Mouse (Mus musculus) kidney, postnatal 0 days (tissue): ENCODE measurements around the gene Cdh3. TPM values are rescaled to one million over a fixed set of nuclear protein-coding genes. Genes with fewer than 3 reads are reported as not detected.
A peak's percentile ranks its signal among the peaks of the same experiment; 100 is the strongest.

Experiments used
- ATAC-seq: fragments of 200-750 bp; cut with Nextera tagmentation; replicated peaks from 2 replicates; pipeline ENCODE4 v1.8.0; 2017; ENCODE audit warnings: low read depth, moderate number of reproducible peaks, moderate TSS enrichment, moderate library complexity; ENCODE audit not compliant: low FRiP score
- DNase-seq: peaks from one replicate; pipeline ENCODE4 v3.0.0-alpha.2; 2016; ENCODE audit warnings: low spot score
- H3K27ac ChIP-seq: fragments of 300-500 bp; sonication (generic); 2 replicates; pipeline ENCODE4 v1.5.1; 2014; ENCODE audit warnings: mild to moderate bottlenecking
- H3K27me3 ChIP-seq: fragments of 300-500 bp; sonication (generic); 2 replicates; pipeline ENCODE4 v1.6.1; 2014; ENCODE audit warnings: low read length, mixed read lengths; ENCODE audit not compliant: insufficient read depth
- H3K36me3 ChIP-seq: fragments of 300-500 bp; sonication (generic); 2 replicates; pipeline ENCODE4 v1.6.1; 2014; ENCODE audit warnings: low read length, mixed read lengths; ENCODE audit not compliant: insufficient read depth
- H3K4me1 ChIP-seq: fragments of 300-500 bp; sonication (generic); replicated peaks from 2 replicates; pipeline ENCODE4 v1.6.1; 2014; ENCODE audit warnings: antibody characterized with exemption, low read length, mixed read lengths; ENCODE audit not compliant: insufficient read depth
- H3K4me2 ChIP-seq: fragments of 300-500 bp; sonication (generic); 2 replicates; pipeline ENCODE4 v1.6.1; 2014; ENCODE audit warnings: mild to moderate bottlenecking, low read length, moderate library complexity, mixed read lengths
- H3K4me3 ChIP-seq: fragments of 300-500 bp; sonication (generic); replicated peaks from 2 replicates; pipeline ENCODE4 v1.5.1; 2014; ENCODE audit warnings: low read depth, low read length
- H3K9ac ChIP-seq: fragments of 300-500 bp; sonication (generic); 2 replicates; pipeline ENCODE4 v1.6.1; 2014; ENCODE audit warnings: low read depth, low read length
- H3K9me3 ChIP-seq: fragments of 300-500 bp; sonication (generic); replicated peaks from 2 replicates; pipeline ENCODE4 v1.6.1; 2016; ENCODE audit warnings: low read length, inconsistent platforms, mixed read lengths
- CTCF ChIP-seq: IDR thresholded peaks from 2 replicates; pipeline ENCODE4 v1.5.1; 2016; ENCODE audit warnings: antibody characterized with exemption, low read depth, mild to moderate bottlenecking, moderate library complexity
- WGBS: fragments of 180-500 bp; shearing (Covaris S2); extraction: QIAGEN DNeasy Blood & Tissue Kit; methylation state at CpG from one replicate; pipeline ENCODE4 v1.1.7; 2014; 5-methylcytosine and 5-hydroxymethylcytosine counted together
- polyA plus RNA-seq: library from polyadenylated mRNA; unstranded; fragments of >200 nt; fragmentation: Nextera tagmentation; extraction: Ambion mirVana; gene quantifications from 2 replicates; pipeline ENCODE4 v1.2.1, GENCODE M21; 2015

Gene Cdh3
- polyA plus RNA-seq, 1 experiment from 2014 or later, result 20.9 TPM

DNA sequence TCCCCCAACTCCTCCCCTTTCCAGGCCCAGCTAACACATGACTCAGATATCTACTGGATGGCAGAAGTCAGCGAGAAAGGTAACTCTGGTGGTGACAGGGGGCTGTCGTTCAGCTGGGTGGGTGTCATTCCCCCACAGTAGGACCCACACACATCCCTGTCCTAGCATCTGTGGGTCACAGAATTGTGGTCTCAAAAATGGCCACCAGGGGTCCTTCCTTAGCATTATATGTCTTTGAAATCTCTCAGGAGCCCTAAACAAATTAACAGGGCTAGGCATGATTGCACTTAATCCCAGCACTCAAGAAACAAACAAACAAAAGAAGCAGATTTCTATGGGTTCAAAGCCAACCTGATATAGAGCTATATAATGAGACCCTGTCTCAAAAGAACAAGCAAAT is 34.5 kb downstream of the Cdh3 start:
- WGBS, result 80% methylated on average over 2 of the region's 2 CpGs
- H3K36me3 ChIP-seq, result peaks cover 14% of the 10 kb centered on the region; the same call in 1 of the 2 replicates
- no peaks in the 10 kb centered on the region for H3K9me3 ChIP-seq
- TF ChIP-seq CTCF, result peak; percentile 47
- no peak overlapping the region for H3K9ac ChIP-seq
- DNase-seq (no peak), ATAC-seq (no peak)
- H3K27me3 ChIP-seq, result no peaks in the 10 kb centered on the region
- no peak overlapping the region for H3K27ac ChIP-seq
- no peak overlapping the region for H3K4me2 ChIP-seq
- no peaks in the 10 kb centered on the region for H3K4me1 ChIP-seq
- H3K4me3 ChIP-seq, result no peak overlapping the region

DNA sequence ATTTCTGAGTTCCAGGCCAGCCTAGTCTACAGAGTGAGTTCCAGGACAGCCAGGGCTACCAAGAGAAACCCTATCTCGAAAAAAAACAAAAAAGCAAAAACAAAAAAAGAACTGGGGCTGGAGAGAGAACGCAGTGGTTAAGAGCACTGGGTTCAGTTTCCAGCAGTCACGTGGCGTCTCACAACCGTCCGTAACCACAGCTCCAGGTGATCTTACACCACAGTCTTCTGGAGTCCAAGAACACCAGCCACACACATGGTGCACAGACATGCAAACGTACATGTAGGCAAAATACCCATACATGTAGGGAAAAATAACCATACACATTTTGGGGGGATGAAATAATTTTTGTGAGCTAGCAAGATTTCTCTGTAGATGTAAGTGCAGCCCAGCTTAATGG is 36.1 kb downstream of the Cdh3 start:
- Histone ChIP-seq H3K4me3 (no peak overlapping the region), H3K9ac (no peak overlapping the region), H3K27ac (no peak overlapping the region), H3K4me1 (no peaks in the 10 kb centered on the region), H3K4me2 (no peak overlapping the region), H3K27me3 (no peaks in the 10 kb centered on the region), H3K36me3 (peaks cover 14% of the 10 kb centered on the region; the same call in 1 of the 2 replicates), H3K9me3 (no peaks in the 10 kb centered on the region)
- WGBS, result 82% methylated on average over 7 of the region's 7 CpGs
- no peak for TF ChIP-seq CTCF
- DNase-seq, result no peak
- ATAC-seq, result no peak

GRCm38 (mm10) chr8:106548366-106548936 is 37.8 kb downstream of the Cdh3 start:
- H3K36me3 ChIP-seq, result peaks cover 14% of the 10 kb centered on the region; the same call in 1 of the 2 replicates
- H3K9me3 ChIP-seq, result no peaks in the 10 kb centered on the region
- no peaks in the 10 kb centered on the region for H3K27me3 ChIP-seq
- no peak overlapping the region for H3K4me2 ChIP-seq
- H3K9ac ChIP-seq, result no peak overlapping the region
- 71% methylated on average over 10 of the region's 10 CpGs for WGBS
- H3K4me1 ChIP-seq, result no peaks in the 10 kb centered on the region
- H3K27ac ChIP-seq, result no peak overlapping the region
- no peak for DNase-seq
- no peak for ATAC-seq
- no peak overlapping the region for H3K4me3 ChIP-seq
- no peak for TF ChIP-seq CTCF

DNA sequence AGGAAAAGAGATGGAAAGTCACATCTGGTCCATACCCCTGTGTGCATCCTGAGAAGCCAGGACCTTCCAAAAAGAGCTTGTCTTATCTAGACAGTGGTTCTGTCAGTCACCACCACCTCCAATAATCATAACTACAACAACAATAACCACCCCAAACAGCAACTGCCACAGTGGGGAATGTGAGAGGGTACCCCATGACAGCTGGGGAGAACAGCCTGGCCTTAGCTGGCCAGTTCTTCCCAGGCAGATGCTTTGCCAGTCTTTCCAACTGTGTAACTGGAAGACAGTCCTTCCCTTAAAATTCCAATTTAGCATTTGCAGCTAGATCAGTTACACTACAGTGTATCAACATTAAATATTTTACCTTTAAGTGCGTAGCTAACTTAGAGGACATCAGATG is 40.2 kb downstream of the Cdh3 start:
- Histone ChIP-seq H3K4me2 (no peak overlapping the region), H3K9ac (no peak overlapping the region), H3K9me3 (no peaks in the 10 kb centered on the region), H3K27me3 (no peaks in the 10 kb centered on the region), H3K27ac (no peak overlapping the region), H3K36me3 (0 out of 2 replicates have a peak, but pooled peaks cover 7% of the 10 kb centered on the region), H3K4me1 (no peaks in the 10 kb centered on the region), H3K4me3 (no peak overlapping the region)
- 97% methylated on average over 1 of the region's 1 CpGs for WGBS
- DNase-seq, result no peak
- no peak for ATAC-seq
- no peak for TF ChIP-seq CTCF

DNA sequence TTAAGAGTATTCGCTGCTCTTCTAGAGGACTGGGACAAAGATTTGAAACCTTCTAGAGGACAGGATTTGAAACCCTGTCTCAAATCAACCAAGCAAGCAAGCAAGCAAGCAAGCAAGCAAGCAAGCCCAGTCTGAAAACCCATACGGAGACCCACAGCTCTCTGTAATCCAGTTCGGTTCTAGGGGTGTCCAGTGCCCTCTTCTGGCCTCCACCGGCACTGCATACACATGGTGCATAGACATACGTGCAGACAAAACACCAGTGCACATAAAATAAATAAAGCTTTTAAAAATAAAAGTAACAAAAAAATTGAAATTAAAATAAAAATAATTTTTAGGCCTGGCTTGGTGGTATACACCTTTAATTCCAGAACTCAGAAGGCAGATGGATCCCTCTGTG is 43.3 kb downstream of the Cdh3 start:
- Histone ChIP-seq H3K27me3 (no peaks in the 10 kb centered on the region), H3K4me2 (no peak overlapping the region), H3K9ac (no peak overlapping the region), H3K9me3 (no peaks in the 10 kb centered on the region), H3K36me3 (0 out of 2 replicates have a peak, but pooled peaks cover 5% of the 10 kb centered on the region), H3K4me1 (no peaks in the 10 kb centered on the region), H3K4me3 (no peak overlapping the region), H3K27ac (no peak overlapping the region)
- WGBS, result 97% methylated on average over 5 of the region's 5 CpGs
- TF ChIP-seq CTCF, result peak; percentile 33; the same call in 1 of the 2 replicates
- no peak for ATAC-seq
- DNase-seq, result no peak

- Histone ChIP-seq H3K4me1 (no peaks in the 10 kb centered on the region), H3K9me3 (no peaks in the 10 kb centered on the region), H3K4me2 (no peak overlapping the region), H3K4me3 (no peak overlapping the region), H3K9ac (no peak overlapping the region), H3K36me3 (0 out of 2 replicates have a peak, but pooled peaks cover 5% of the 10 kb centered on the region), H3K27me3 (no peaks in the 10 kb centered on the region), H3K27ac (no peak overlapping the region)
- TF ChIP-seq CTCF, result no peak
- WGBS, result 62% methylated on average over 6 of the region's 7 CpGs
- ATAC-seq, result no peak
- no peak for DNase-seq
Observed at GRCm38 (mm10) chr8:106556068-106556645, 45.5 kb downstream of the Cdh3 start.

GRCm38 (mm10) chr8:106559844-106560243 is 49.2 kb downstream of the Cdh3 start:
- DNase-seq (no peak), ATAC-seq (no peak)
- Histone ChIP-seq H3K4me1 (no peaks in the 10 kb centered on the region), H3K9ac (no peak overlapping the region), H3K9me3 (no peaks in the 10 kb centered on the region), H3K27ac (no peak overlapping the region), H3K27me3 (no peaks in the 10 kb centered on the region), H3K4me3 (no peak overlapping the region), H3K36me3 (0 out of 2 replicates have a peak, but pooled peaks cover 5% of the 10 kb centered on the region), H3K4me2 (no peak overlapping the region)
- no peak for TF ChIP-seq CTCF
- WGBS, result 57% methylated on average over 9 of the region's 9 CpGs
